Mouse (Mus musculus) neutrophil, adult 5-6 weeks (primary cell): ENCODE results near the gene Ddx27. TPM values are rescaled to one million over a fixed set of nuclear protein-coding genes. Genes with fewer than 3 reads are reported as not detected.
A peak's percentile ranks its signal among the peaks of the same experiment; 100 is the strongest.
"Not testable (repeated sequence)": the region's sequence is repeated elsewhere in the genome, so short reads cannot be mapped to it uniquely, and the experiment has no call there.

Source experiments
- ATAC-seq: fragments of 151-379, 151-347 bp; 2 replicates; pipeline ENCODE4 v1.8.0; 2017; ENCODE audit warnings: mild to moderate bottlenecking, moderate TSS enrichment; ENCODE audit not compliant: insufficient number of reproducible peaks, poor library complexity, low FRiP score, severe bottlenecking; ENCODE audit errors: extremely low read depth
- total RNA-seq: library from RNA; stranded (forward); fragments of 200-1000 nt; gene quantifications from 2 replicates; pipeline ENCODE4 v1.2.3, GENCODE M21; 2017

Gene Ddx27
- 49.1 and 51.3 TPM in 2 replicates for total RNA-seq

DNA sequence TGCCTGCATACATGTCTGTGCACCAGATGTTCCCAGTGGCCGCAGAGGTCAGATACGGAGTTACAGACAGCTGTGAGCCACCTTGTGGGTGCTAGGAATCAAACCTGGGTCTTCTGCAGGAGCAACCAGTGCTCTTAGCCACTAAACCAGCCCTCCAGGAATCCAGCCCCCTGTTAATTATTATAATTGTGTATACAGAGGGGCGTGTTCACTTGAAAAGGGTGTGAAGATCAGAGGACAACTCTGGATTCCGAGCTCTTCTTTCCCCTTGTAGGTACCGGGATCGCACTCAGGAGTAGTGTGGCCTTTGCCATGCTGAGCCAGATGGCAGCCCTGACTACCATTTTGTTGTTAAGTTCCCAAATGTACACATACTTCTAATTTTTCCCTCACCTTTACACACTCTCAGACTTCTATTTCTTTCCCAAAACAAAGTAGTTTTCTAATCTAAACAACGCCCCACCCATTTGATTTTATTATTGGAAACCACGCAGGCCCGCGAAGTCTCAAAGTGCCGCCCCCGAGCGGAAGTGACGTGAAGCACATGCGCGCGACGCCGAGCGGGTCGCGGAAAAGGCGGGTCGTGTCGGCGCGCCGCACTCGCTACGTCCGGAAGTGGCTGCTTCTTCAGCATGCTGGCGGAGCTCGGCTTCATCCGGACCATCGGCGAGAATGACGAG, at the start of gene Ddx27:
TSS of gene Ddx27 (plus strand) at position 492 of the 680 bp plus-strand sequence.
- ATAC-seq = peak; percentile 86

DNA sequence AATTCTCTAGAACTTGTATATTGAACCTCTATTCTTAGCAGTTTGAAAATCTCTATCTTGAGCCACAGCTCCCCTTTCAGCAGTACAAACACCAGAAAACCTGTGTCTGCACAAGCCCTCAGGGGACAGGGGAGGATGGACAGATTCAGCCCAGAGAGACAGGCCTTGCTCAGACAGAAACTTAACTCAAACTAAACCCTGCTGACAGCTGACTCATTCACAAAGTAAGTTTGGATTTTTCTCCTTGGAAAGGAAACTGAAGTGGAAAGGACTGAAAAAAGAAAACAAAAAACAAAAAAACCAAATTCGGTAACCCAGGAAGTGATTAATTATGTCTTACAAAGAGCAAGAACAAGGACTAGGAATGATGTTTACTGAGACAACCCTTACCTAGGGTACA, 41.8 kb upstream of the Ddx27 start:
- ATAC-seq = no peak

GRCm38 (mm10) chr2:166974177-166974872, 40.7 kb upstream of the Ddx27 start:
- ATAC-seq = 0 out of 2 replicates have a peak, but pooled peaks have one; percentile 30

DNA sequence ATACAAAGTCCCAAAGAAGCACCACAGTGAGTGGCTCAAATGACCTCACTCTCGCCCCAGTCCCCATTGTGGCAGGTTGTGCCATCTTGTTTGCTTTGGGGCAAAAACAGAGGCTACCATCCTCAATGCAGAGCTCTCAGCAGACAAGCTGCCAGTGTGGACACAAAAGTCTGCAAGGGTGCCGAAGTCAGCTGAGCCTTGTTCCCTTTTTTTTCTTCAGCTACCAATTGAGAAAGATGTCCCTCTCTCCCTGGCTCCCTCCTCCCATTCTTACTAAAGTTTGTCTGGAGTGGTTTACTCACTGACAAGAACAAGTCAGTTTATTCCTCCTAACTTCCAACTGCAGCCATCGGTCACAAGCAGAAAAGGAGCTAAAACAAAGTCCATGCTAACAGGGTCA, 38.6 kb upstream of the Ddx27 start:
- ATAC-seq = 0 out of 2 replicates have a peak, but pooled peaks have one; percentile 25

DNA sequence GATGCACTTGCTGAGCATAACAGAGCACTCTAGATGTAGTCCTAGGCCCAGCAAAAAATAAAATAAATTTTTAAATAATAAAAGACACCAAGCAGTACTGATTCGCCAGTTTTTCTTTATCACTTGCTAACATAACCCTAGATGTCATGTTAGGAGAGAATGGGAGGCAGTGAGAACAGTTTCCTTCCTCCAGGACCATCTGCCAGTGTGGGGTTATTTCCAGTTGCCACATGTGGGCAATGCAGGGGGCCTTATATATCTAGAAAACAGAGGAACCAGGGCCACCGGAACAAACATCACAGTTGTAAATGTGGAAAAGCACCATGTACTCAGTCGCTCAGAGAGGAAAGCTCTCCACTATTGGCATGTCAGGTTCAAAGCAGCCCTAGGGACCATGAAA, 37.5 kb upstream of the Ddx27 start:
- ATAC-seq = no peak

- 0 out of 2 replicates have a peak, but pooled peaks have one; percentile 39 for ATAC-seq
Measured at GRCm38 (mm10) chr2:166980161-166980560, 34.8 kb upstream of the Ddx27 start.

- ATAC-seq = no peak
Measured at GRCm38 (mm10) chr2:166983351-166983894, 31.6 kb upstream of the Ddx27 start.

DNA sequence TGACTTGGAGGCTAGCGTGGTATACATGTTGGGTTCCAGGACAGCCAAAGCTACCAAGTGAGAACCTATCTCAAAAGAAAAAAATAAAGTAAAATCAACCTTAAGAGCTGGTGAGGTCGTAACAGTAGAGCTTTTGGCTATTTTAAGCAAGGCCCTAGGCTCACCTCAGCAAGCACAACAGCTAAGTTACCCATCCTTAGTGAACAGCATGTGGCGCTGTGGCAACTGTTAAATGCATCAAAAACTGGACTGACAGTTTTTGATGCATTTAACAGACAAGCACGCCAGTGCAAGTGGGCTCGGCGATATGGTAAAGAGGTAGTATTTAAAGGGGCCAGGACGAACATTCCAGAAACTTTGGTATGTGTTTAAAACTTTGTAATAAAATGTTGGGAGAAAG, 24.1 kb upstream of the Ddx27 start:
- no peak for ATAC-seq

GRCm38 (mm10) chr2:166991945-166992344, 23.0 kb upstream of the Ddx27 start:
- ATAC-seq = no peak

DNA sequence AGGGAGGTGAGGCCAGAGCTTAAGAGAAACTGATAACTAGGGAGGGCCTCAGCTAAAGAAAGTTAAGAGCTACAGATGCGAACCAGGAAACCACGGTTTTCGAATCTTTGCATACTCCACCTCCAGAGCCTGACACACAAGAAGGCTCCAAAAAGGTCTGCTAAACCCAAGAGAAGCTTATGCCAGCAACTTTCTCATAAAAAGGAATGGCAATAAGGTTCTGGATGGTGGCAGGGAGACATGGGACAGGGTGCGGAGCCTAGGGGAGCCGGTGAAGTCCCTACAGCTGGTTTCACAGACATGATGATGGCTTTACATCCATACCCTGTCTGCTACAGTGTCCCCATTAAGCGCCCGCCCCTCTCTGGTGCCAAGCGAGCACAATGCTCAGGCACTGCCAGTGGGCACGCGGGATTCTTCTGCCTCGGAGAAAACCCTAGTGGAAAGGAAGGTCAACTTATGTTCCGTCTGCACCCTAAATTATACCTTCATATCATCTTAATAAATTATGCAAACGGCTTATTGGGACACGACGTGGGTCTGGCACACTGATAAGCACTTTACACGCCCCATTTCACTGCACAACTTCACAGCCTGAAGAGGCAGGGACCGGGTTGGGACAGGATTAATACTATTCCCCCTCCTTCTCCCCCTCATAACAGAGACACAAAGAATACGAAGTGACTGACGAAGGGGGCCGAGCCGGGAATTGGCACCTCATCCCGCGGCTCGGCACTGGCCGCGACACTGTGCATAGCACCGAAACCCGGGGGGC, 19.8 kb upstream of the Ddx27 start:
- no peak for ATAC-seq

- peak; percentile 96 for ATAC-seq
Measured at GRCm38 (mm10) chr2:166995796-166996532, 19.0 kb upstream of the Ddx27 start, which contains the start of gene Stau1. Gene Stau1, minus strand, starts transcription at chr2:166996299.

GRCm38 (mm10) chr2:166996533-166996894, 18.5 kb upstream of the Ddx27 start:
- ATAC-seq = no peak

DNA sequence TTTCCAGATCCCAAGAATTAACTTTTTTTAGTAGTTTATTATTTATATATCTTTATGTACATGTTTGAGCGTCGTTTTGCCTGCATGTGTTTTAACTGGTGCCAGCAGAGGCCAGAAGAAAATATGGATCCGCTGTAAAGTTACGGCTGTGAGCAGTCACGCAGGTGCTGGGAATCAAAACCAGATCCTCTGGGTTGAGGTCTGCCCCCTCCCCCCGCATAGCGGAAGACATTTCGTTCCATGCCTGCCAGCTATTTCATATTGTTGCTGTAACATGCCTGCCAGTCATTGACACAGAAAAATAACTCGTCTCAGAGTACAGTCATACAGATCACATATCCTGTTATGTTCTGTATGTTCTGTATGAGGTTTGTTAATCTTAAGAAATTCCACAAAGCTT, 13.5 kb upstream of the Ddx27 start:
- no peak for ATAC-seq

DNA sequence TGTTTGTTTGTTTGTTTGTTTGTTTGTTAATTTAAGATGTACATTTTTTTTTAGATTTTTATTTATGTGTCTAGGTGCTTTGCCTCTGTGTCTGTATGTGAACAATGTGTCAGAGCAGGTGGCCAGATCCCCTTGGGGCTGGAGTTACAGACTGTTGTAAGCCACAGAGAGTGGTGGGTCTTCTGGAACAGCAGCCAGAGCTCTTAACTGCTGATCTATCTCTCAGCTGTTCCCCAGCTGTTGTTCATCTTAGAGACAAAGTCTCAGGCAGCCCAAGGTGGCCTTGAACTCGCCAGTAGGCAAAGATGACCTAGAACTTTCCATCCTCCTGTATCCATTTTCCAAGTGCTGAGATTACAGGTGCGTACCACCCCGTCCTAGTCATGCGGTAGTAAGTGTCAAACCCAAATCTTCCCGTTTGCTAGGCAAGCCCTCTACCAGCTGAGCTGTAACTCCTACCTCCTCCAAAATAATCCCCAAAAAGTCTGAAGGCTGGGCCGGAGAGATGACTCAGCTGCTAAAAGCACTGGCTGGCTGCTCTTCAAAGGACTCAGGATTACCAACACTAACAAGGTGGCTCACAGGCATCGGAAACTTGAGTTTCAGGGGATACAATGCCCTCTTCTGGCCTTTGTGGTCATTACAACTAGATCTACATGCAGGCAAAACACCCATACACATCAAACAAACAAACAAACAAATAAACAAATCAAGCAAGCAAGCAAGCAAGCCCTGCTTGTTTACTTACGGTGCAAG, 10.7 kb upstream of the Ddx27 start:
- peak; percentile 88 for ATAC-seq

- ATAC-seq = no peak
Measured at GRCm38 (mm10) chr2:167006355-167006754, 8.6 kb upstream of the Ddx27 start.

DNA sequence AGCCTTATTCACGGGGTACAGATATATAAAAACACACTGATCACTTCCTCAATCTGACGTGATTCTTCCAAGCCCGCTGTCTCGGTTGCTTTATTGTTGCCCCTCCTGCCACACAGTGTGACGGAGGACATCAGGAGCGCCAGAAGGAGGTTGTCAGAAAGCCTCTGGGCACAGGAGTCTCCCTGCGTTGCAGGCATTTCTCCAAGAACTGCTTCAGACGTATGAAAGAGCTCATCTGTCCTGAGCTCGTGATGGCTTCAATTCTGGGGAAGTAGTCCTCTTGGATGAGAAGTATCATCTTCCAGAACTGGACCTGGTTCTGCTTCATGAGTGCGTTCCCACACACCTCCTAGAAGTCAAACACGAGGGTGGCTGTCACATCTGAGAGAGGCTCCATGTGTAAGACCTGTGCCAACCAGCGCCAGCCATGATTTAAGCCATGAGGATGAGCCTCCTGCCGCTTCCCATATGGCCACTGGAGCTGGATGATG, 7.9 kb upstream of the Ddx27 start:
- ATAC-seq = no peak

- not testable (repeated sequence) for ATAC-seq
Measured at GRCm38 (mm10) chr2:167007565-167007964, 7.4 kb upstream of the Ddx27 start.

DNA sequence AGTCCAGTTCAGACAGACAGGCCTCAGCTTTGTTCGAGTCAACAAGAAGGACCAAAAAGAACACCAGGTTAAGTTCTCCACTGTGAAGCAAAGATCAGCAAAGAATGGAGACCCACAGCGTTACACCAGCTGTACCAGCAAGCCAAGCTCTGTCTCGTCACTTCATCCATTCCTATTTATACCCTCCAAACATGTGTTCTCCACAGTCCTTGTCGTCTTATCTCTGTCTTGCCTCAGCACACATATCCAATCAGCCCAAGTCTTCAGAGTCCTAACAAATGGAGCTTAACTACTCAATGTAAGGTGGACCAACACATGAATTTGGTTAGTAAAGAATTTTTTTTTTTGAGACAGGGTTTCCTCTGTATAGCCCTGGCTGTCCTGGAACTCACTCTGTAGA, 5.5 kb upstream of the Ddx27 start:
- no peak for ATAC-seq
